Mouse (Mus musculus): ENCODE data around the gene Tnpo1. TPM values are rescaled to one million over a fixed set of nuclear protein-coding genes. Genes with fewer than 3 reads are reported as not detected.
"Not testable (repeated sequence)": the region's sequence is repeated elsewhere in the genome, so short reads cannot be mapped to it uniquely, and the experiment has no call there.

Gene Tnpo1
- polyA plus RNA-seq, 1 experiment from 2014 or later, result 79.3 TPM

- Histone ChIP-seq H3K27me3 (ENCODE audit: low read depth, poor library complexity, severe bottlenecking) (no peaks in the 10 kb centered on the region), H3K27ac (no peak overlapping the region), H3K4me3 (no peak overlapping the region), H3K9me3 (replicated peaks) (no peaks in the 10 kb centered on the region), H3K4me1 (no peaks in the 10 kb centered on the region), H3K36me3 (peaks cover 98% of the 10 kb centered on the region)
- WGBS, result 90% methylated on average over 7 of the region's 7 CpGs
- no peak for DNase-seq (ENCODE audit: low spot score)
These were observed 53.8 kb downstream of the Tnpo1 start for GRCm38 (mm10) chr13:98872273-98872847.

DNA sequence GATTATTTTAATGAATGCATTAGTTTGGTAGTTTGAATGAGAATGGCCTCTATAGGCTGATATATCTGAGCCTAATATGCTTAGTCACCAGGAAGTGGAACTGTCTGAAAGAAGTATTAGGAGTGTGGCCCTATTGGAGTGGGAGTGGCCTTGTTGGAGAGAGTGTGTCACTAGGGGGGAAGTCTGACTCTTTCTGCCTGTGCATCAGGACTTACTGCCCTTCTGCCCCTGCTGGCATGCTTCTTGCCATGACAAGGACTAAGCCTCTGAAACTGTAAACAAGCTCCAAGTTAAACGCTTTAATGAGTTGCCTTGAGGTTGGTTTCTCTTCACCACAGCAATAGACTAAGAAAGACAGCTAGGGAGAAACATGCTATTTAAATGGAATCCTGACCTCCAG, 54.9 kb downstream of the Tnpo1 start:
- no peak for DNase-seq (ENCODE audit: low spot score)
- H3K36me3 ChIP-seq, result peaks cover 99% of the 10 kb centered on the region
- WGBS, result 93% methylated on average over 1 of the region's 1 CpGs

DNA sequence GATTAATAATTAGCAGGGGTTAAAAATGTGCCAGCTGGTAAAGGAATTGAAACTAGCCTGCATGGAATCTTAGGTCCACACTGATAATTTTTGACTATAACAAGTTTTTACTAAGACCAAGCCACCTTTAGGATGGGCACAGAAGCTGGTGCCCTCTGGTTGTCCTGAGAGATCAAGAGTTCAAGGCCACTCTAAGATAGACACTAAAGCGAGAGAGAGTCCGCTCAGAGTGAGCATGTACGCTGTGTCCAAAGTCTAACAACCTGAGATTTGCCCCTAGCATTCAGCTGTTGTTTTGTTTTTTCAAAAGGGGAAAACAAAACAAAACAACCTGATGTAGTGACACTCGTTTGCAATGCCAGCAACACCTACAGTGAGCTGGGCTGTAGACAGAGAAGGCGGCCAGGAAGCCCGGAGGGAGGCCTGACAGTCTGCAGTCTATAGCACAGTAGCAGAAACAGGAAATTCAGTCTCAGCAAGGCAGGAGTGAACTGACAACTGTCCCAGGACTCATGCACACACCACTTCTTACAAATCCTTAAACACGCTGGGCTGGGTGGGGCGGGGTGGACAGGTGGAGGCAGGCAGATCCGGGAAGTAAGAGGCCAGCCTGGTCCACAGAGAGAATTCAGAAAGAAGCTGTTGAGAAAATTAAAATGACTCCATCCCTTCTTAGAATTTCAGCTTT, 57.8 kb downstream of the Tnpo1 start:
- H3K36me3 ChIP-seq, result peaks cover 100% of the 10 kb centered on the region
- H3K9me3 ChIP-seq (replicated peaks), result no peaks in the 10 kb centered on the region
- no peaks in the 10 kb centered on the region for H3K27me3 ChIP-seq (ENCODE audit: low read depth, poor library complexity, severe bottlenecking)
- DNase-seq (ENCODE audit: low spot score), result peak; percentile 26
- no peak overlapping the region for H3K27ac ChIP-seq
- H3K4me3 ChIP-seq, result no peak overlapping the region
- H3K4me1 ChIP-seq, result no peaks in the 10 kb centered on the region
- 93% methylated on average over 9 of the region's 9 CpGs for WGBS

More for the DNA sequence above, 54.9 kb downstream of the Tnpo1 start:
- no peak overlapping the region for H3K27ac ChIP-seq
- no peaks in the 10 kb centered on the region for H3K9me3 ChIP-seq (replicated peaks)
- H3K4me1 ChIP-seq, result no peaks in the 10 kb centered on the region
- no peak overlapping the region for H3K4me3 ChIP-seq
- no peaks in the 10 kb centered on the region for H3K27me3 ChIP-seq (ENCODE audit: low read depth, poor library complexity, severe bottlenecking)

GRCm38 (mm10) chr13:98867810-98868209, 58.4 kb downstream of the Tnpo1 start:
- H3K4me3 ChIP-seq, result no peak overlapping the region
- no peaks in the 10 kb centered on the region for H3K27me3 ChIP-seq (ENCODE audit: low read depth, poor library complexity, severe bottlenecking)
- WGBS, result 72% methylated on average over 2 of the region's 2 CpGs
- H3K9me3 ChIP-seq (replicated peaks), result no peaks in the 10 kb centered on the region
- peak; percentile 47 for DNase-seq (ENCODE audit: low spot score)
- no peaks in the 10 kb centered on the region for H3K4me1 ChIP-seq
- H3K27ac ChIP-seq, result no peak overlapping the region
- H3K36me3 ChIP-seq, result peaks cover 100% of the 10 kb centered on the region

DNA sequence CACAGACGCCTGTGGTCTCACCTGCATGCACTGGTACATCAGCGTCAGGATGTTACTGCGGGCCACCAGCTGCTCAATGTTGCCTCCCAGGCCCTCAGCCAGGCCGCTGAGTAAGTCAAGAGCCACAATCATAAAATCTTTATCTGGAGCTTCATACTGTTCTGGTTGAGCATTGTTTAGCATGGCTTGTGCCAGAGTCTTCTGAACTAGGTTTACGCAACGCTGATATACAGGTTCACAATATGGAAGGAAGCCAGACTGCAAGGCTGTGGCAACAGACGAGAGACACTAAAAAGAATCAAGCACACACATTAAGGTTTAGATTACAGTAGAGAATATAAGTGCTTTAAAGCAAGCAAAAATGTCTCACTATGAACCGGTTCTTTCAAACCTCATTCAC, 70.9 kb downstream of the Tnpo1 start:
- Histone ChIP-seq H3K4me3 (no peak overlapping the region), H3K9me3 (replicated peaks) (no peaks in the 10 kb centered on the region), H3K27me3 (ENCODE audit: low read depth, poor library complexity, severe bottlenecking) (no peaks in the 10 kb centered on the region), H3K36me3 (peaks cover 100% of the 10 kb centered on the region), H3K4me1 (no peaks in the 10 kb centered on the region), H3K27ac (no peak overlapping the region)
- DNase-seq (ENCODE audit: low spot score), result no peak
- WGBS, result 95% methylated on average over 8 of the region's 8 CpGs

GRCm38 (mm10) chr13:98845794-98846193, 80.4 kb downstream of the Tnpo1 start:
- Histone ChIP-seq H3K4me1 (no peaks in the 10 kb centered on the region), H3K36me3 (peaks cover 96% of the 10 kb centered on the region), H3K27ac (no peak overlapping the region), H3K27me3 (ENCODE audit: low read depth, poor library complexity, severe bottlenecking) (no peaks in the 10 kb centered on the region), H3K9me3 (replicated peaks) (no peaks in the 10 kb centered on the region), H3K4me3 (no peak overlapping the region)
- 97% methylated on average over 1 of the region's 1 CpGs for WGBS
- DNase-seq (ENCODE audit: low spot score), result no peak

DNA sequence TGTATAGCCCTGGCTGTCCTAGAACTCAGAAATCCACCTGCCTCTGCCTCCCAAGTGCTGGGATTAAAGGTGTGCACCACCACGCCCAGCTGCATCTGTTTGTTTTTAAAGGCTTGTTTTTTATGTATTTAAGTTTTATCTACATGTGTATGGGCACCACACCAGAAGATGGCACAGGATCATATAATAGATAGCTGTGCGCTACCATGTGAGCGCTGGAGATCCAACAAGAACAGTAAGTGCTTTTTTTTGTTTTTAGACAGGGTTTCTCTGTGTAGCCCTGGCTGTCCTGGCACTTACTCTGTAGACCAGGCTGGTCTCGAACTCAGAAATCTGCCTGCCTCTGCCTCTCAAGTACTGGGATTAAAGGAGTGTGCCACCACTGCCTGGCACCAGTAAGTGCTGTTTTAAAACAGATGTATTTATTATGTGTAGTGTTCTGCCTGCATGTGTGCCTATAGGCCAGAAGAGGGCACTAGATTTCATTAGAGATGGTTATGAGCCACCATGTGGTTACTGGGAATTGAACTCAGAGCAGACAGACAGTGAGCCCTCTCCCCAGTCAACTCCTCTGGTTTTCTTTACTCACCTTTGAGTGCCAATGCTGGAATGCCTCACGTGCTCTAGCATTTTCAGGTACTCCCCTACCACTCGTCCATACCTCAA, 89.6 kb downstream of the Tnpo1 start:
- H3K4me3 ChIP-seq, result no peak overlapping the region
- peak; percentile 28 for DNase-seq (ENCODE audit: low spot score)

GRCm38 (mm10) chr13:98835740-98836139, 90.4 kb downstream of the Tnpo1 start:
- Histone ChIP-seq H3K9me3 (replicated peaks) (no peaks in the 10 kb centered on the region), H3K4me1 (no peaks in the 10 kb centered on the region), H3K27me3 (ENCODE audit: low read depth, poor library complexity, severe bottlenecking) (no peaks in the 10 kb centered on the region), H3K27ac (no peak overlapping the region), H3K4me3 (no peak overlapping the region), H3K36me3 (peaks cover 41% of the 10 kb centered on the region)
- 92% methylated on average over 5 of the region's 5 CpGs for WGBS
- no peak for DNase-seq (ENCODE audit: low spot score)

More for the DNA sequence above, 89.6 kb downstream of the Tnpo1 start:
- WGBS, result 87% methylated on average over 6 of the region's 6 CpGs
- H3K36me3 ChIP-seq, result peaks cover 49% of the 10 kb centered on the region
- H3K27me3 ChIP-seq (ENCODE audit: low read depth, poor library complexity, severe bottlenecking), result no peaks in the 10 kb centered on the region
- no peaks in the 10 kb centered on the region for H3K9me3 ChIP-seq (replicated peaks)
- no peaks in the 10 kb centered on the region for H3K4me1 ChIP-seq
- H3K27ac ChIP-seq, result no peak overlapping the region

- H3K27ac ChIP-seq, result no peak overlapping the region
These were observed 91.5 kb downstream of the Tnpo1 start for GRCm38 (mm10) chr13:98834723-98835122.

GRCm38 (mm10) chr13:98834199-98834598, 92.0 kb downstream of the Tnpo1 start:
- no peaks in the 10 kb centered on the region for H3K4me1 ChIP-seq
- 38% methylated on average over 1 of the region's 1 CpGs for WGBS
- H3K27ac ChIP-seq, result no peak overlapping the region
- no peaks in the 10 kb centered on the region for H3K9me3 ChIP-seq (replicated peaks)
- DNase-seq (ENCODE audit: low spot score), result no peak
- no peaks in the 10 kb centered on the region for H3K27me3 ChIP-seq (ENCODE audit: low read depth, poor library complexity, severe bottlenecking)
- H3K36me3 ChIP-seq, result peaks cover 27% of the 10 kb centered on the region
- H3K4me3 ChIP-seq, result no peak overlapping the region

More at GRCm38 (mm10) chr13:98834723-98835122, 91.5 kb downstream of the Tnpo1 start:
- H3K4me1 ChIP-seq, result no peaks in the 10 kb centered on the region
- DNase-seq (ENCODE audit: low spot score), result no peak
- H3K27me3 ChIP-seq (ENCODE audit: low read depth, poor library complexity, severe bottlenecking), result no peaks in the 10 kb centered on the region
- 81% methylated on average over 3 of the region's 3 CpGs for WGBS
- H3K36me3 ChIP-seq, result peaks cover 31% of the 10 kb centered on the region
- no peaks in the 10 kb centered on the region for H3K9me3 ChIP-seq (replicated peaks)
- H3K4me3 ChIP-seq, result no peak overlapping the region

GRCm38 (mm10) chr13:98832451-98833450, 93.4 kb downstream of the Tnpo1 start:
- H3K4me3 ChIP-seq, result no peak overlapping the region
- H3K36me3 ChIP-seq, result peaks cover 14% of the 10 kb centered on the region
- no peak overlapping the region for H3K27ac ChIP-seq
- DNase-seq (ENCODE audit: low spot score), result no peak
- no peaks in the 10 kb centered on the region for H3K27me3 ChIP-seq (ENCODE audit: low read depth, poor library complexity, severe bottlenecking)
- 89% methylated on average over 10 of the region's 10 CpGs for WGBS
- H3K4me1 ChIP-seq, result no peaks in the 10 kb centered on the region
- H3K9me3 ChIP-seq (replicated peaks), result no peaks in the 10 kb centered on the region

- not testable (repeated sequence) for H3K36me3 ChIP-seq; H3K4me3 ChIP-seq; DNase-seq (ENCODE audit: low spot score); H3K27ac ChIP-seq; H3K9me3 ChIP-seq (replicated peaks); H3K27me3 ChIP-seq (ENCODE audit: low read depth, poor library complexity, severe bottlenecking); H3K4me1 ChIP-seq
- WGBS, result 95% methylated on average over 6 of the region's 6 CpGs
These were observed 97.2 kb downstream of the Tnpo1 start for GRCm38 (mm10) chr13:98829026-98829425.
